Mouse (Mus musculus) lung, embryonic 14.5 days (tissue): ENCODE data around the gene Angptl1. TPM values are rescaled to one million over a fixed set of nuclear protein-coding genes. Genes with fewer than 3 reads are reported as not detected.
A peak's percentile ranks its signal among the peaks of the same experiment; 100 is the strongest.

Source experiments
- ATAC-seq: fragments of 200-750 bp; cut with Nextera tagmentation; 2 replicates; pipeline ENCODE4 v1.8.0; 2017; ENCODE audit warnings: mild to moderate bottlenecking, moderate TSS enrichment, moderate library complexity; ENCODE audit not compliant: insufficient read depth
- DNase-seq: peaks from one replicate; pipeline ENCODE4 v3.0.0-alpha.2; 2015
- H3K27ac ChIP-seq: fragments of 300-500 bp; sonication (generic); 2 replicates; pipeline ENCODE4 v1.5.1; 2014; ENCODE audit warnings: low read depth, mild to moderate bottlenecking, moderate library complexity
- H3K27me3 ChIP-seq: fragments of 300-500 bp; sonication (generic); 2 replicates; pipeline ENCODE4 v1.6.1; 2014; ENCODE audit warnings: low read length, control low read depth; ENCODE audit not compliant: insufficient read depth
- H3K36me3 ChIP-seq: fragments of 300-500 bp; sonication (generic); 2 replicates; pipeline ENCODE4 v1.6.1; 2014; ENCODE audit warnings: control low read depth; ENCODE audit not compliant: insufficient read depth
- H3K4me1 ChIP-seq: fragments of 300-500 bp; sonication (generic); 2 replicates; pipeline ENCODE4 v1.6.1; 2014; ENCODE audit warnings: antibody characterized with exemption, control low read depth; ENCODE audit not compliant: insufficient read depth
- H3K4me2 ChIP-seq: fragments of 300-500 bp; sonication (generic); 2 replicates; pipeline ENCODE4 v1.6.1; 2014; ENCODE audit warnings: mild to moderate bottlenecking
- H3K4me3 ChIP-seq: fragments of 300-500 bp; sonication (generic); 2 replicates; pipeline ENCODE4 v1.5.1; 2014; ENCODE audit warnings: low read depth, low read length
- H3K9ac ChIP-seq: fragments of 300-500 bp; sonication (generic); 2 replicates; pipeline ENCODE4 v1.6.1; 2014
- H3K9me3 ChIP-seq: fragments of 300-500 bp; sonication (generic); 2 replicates; pipeline ENCODE4 v1.6.1; 2016; ENCODE audit warnings: low read depth, low read length, control low read depth
- CTCF ChIP-seq: IDR thresholded peaks from 2 replicates; pipeline ENCODE4 v1.5.1; 2016; ENCODE audit warnings: antibody characterized with exemption, low read depth
- WGBS: fragments of 180-500 bp; shearing (Covaris S2); extraction: QIAGEN DNeasy Blood & Tissue Kit; methylation state at CpG from one replicate; pipeline ENCODE4 v1.1.7; 2014; 5-methylcytosine and 5-hydroxymethylcytosine counted together
- polyA plus RNA-seq: library from polyadenylated mRNA; unstranded; fragments of >200 nt; fragmentation: Nextera tagmentation; extraction: Ambion mirVana; gene quantifications from 2 replicates; pipeline ENCODE4 v1.2.1, GENCODE M21; 2014

Angptl1 gene
- polyA plus RNA-seq, 1 experiment from 2014 or later, result 1.8 TPM

DNA sequence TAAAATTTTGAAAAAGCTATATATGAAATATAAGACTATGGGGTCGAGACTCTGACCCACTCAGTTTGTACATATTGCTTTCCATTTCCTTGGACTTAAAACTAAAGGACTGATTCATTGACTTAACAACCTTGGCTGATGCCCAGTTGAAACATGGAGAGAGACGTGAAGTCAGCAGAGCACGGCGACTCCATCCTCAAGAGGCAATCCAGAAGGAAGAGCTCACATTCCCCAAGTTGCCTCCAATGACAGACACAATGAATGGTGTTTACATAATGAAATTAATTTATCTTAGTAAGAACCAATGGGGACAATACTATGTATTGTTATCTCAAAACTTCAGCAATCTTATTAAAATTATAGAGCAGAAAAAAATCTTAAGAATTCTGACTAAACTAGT lies 16.2 kb downstream of the Angptl1 start:
- no peak overlapping the region for H3K4me2 ChIP-seq
- WGBS, result 57% methylated on average over 4 of the region's 4 CpGs
- no peaks in the 10 kb centered on the region for H3K27me3 ChIP-seq
- H3K4me3 ChIP-seq, result no peak overlapping the region
- H3K9ac ChIP-seq, result no peak overlapping the region
- H3K36me3 ChIP-seq, result no peaks in the 10 kb centered on the region
- DNase-seq, result peak; percentile 46
- no peaks in the 10 kb centered on the region for H3K9me3 ChIP-seq
- no peak overlapping the region for H3K27ac ChIP-seq
- no peak for TF ChIP-seq CTCF
- ATAC-seq, result no peak
- H3K4me1 ChIP-seq, result no peaks in the 10 kb centered on the region

DNA sequence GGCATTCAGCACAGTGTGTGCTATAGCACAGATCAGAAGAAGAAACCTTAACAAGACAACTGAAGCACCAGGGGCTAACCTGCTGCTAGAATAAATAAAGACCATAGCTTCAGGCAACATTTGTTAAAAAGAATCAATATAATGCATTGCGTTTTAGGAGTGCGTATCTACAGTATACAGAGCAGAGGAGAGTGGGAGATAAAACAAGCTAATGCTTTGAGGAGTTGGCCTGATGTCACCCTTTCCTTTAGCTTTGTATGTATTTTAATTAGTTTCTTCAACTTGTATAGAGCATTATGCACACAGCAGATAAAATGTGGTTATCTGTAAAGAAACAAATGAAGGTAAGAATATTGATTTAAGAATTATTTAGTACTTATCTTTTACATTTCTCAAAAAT lies 18.3 kb downstream of the Angptl1 start:
- no peaks in the 10 kb centered on the region for H3K9me3 ChIP-seq
- H3K36me3 ChIP-seq, result no peaks in the 10 kb centered on the region
- WGBS, result 83% methylated on average over 2 of the region's 2 CpGs
- TF ChIP-seq CTCF, result no peak
- no peak overlapping the region for H3K9ac ChIP-seq
- H3K27ac ChIP-seq, result no peak overlapping the region
- no peak for ATAC-seq
- H3K4me1 ChIP-seq, result no peaks in the 10 kb centered on the region
- no peaks in the 10 kb centered on the region for H3K27me3 ChIP-seq
- no peak overlapping the region for H3K4me2 ChIP-seq
- H3K4me3 ChIP-seq, result no peak overlapping the region
- DNase-seq, result no peak

DNA sequence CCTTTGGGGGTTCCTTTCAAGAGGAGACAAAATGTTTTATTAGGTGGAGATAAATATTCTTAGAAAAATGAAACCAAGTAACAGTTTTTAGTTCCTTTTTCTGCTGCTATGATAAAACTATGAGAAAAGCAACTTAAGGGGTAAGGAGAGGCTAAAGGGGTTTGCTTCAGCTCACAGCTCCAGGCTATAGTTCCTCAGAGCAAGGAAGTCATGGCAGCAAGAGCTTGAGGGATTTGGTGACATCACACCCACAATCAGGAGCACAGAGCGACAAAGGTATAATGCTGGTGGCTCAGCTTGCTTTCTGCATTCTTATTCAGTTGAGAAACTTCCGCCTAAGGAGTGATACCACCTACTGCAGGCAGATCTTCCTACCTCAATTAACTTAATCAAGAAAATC lies 20.8 kb downstream of the Angptl1 start:
- no peaks in the 10 kb centered on the region for H3K9me3 ChIP-seq
- no peaks in the 10 kb centered on the region for H3K36me3 ChIP-seq
- no peaks in the 10 kb centered on the region for H3K27me3 ChIP-seq
- H3K27ac ChIP-seq, result no peak overlapping the region
- DNase-seq (no peak), ATAC-seq (no peak)
- H3K4me3 ChIP-seq, result no peak overlapping the region
- peaks cover 2% of the 10 kb centered on the region; the same call in 1 of the 2 replicates for H3K4me1 ChIP-seq
- H3K9ac ChIP-seq, result no peak overlapping the region
- WGBS, result 94% methylated on average over 2 of the region's 2 CpGs
- H3K4me2 ChIP-seq, result no peak overlapping the region
- no peak for TF ChIP-seq CTCF

DNA sequence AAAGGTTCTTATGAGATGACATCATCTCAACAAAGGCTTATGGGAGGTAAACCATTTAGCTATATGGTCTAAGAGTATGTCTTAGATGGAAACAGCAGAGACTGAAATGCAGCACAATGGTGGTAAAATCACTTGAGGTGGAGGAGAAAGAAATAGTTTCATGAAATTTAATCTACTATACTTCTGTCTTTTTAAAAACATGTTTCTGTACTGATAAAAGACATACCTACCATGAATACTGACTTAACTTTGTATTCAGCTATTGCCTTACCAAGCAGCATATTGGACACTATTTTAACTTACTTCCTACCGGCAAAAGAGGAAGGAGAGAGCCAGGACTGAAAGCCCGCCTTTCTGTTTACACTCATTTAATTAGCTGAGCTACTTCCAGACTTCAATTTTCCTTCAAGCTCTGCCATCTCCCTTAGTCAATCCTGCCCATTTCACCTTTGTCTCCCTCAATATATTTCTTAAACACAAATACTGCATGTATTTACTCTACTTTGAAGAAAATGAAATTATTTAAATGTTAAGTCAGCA lies 21.4 kb downstream of the Angptl1 start:
- WGBS, result 51% methylated on average over 2 of the region's 2 CpGs
- no peak for DNase-seq
- Histone ChIP-seq H3K9me3 (no peaks in the 10 kb centered on the region), H3K9ac (no peak overlapping the region), H3K4me3 (no peak overlapping the region), H3K27ac (no peak overlapping the region), H3K4me1 (peaks cover 5% of the 10 kb centered on the region; the same call in 1 of the 2 replicates), H3K4me2 (no peak overlapping the region), H3K36me3 (no peaks in the 10 kb centered on the region), H3K27me3 (no peaks in the 10 kb centered on the region)
- no peak for TF ChIP-seq CTCF
- ATAC-seq, result no peak

DNA sequence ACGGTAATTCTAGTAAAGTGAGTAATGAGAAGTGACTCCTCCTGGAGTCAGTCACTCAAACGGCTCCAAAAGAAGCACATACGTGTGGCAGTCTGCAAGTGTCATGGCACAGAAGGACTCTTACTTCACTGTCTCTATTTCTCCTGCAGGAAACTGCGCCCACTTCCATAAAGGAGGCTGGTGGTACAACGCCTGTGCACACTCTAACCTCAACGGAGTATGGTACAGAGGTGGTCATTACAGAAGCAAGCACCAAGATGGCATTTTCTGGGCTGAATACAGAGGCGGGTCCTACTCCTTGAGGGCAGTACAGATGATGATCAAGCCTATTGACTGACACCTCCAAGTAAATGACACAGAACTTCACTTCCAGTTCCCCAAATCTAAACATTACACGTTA lies 21.9 kb downstream of the Angptl1 start:
- Histone ChIP-seq H3K27ac (no peak overlapping the region), H3K4me1 (peaks cover 5% of the 10 kb centered on the region; the same call in 1 of the 2 replicates), H3K9me3 (no peaks in the 10 kb centered on the region), H3K4me3 (no peak overlapping the region), H3K36me3 (no peaks in the 10 kb centered on the region), H3K9ac (no peak overlapping the region), H3K27me3 (no peaks in the 10 kb centered on the region), H3K4me2 (no peak overlapping the region)
- DNase-seq, result no peak
- ATAC-seq, result no peak
- no peak for TF ChIP-seq CTCF
- WGBS, result 75% methylated on average over 8 of the region's 8 CpGs

DNA sequence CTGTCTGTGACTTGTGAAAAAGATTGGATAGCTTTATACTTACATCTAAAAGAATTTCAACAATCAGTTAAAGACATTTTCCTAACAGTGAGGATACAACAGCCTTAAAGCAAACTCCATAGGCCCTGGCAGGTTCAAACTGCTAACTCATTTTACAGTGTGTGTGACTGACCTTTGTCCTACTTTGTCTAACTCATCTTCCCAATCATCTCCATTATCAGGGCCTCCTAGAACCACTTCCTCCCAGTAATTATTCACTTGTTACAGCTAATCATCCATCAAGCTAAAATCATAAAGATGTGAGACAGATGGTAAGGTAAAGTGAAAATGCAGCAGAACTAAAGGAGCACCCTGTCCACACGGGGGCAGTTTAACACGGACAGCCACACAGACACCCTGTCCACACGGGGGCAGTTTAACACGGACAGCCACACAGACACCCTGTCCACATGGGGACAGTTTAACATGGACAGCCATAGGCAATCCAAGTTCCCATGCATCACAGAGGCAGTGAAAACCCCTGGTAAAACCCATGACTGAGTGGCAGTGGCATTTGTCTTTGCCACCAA lies 23.2 kb downstream of the Angptl1 start:
- no peak overlapping the region for H3K27ac ChIP-seq
- H3K9me3 ChIP-seq, result no peaks in the 10 kb centered on the region
- no peak for ATAC-seq
- no peak overlapping the region for H3K9ac ChIP-seq
- peak; percentile 64 for TF ChIP-seq CTCF
- no peaks in the 10 kb centered on the region for H3K36me3 ChIP-seq
- no peak overlapping the region for H3K4me2 ChIP-seq
- H3K4me1 ChIP-seq, result peaks cover 5% of the 10 kb centered on the region; the same call in 1 of the 2 replicates
- no peaks in the 10 kb centered on the region for H3K27me3 ChIP-seq
- DNase-seq, result no peak
- H3K4me3 ChIP-seq, result no peak overlapping the region
- 35% methylated on average over 4 of the region's 4 CpGs for WGBS

DNA sequence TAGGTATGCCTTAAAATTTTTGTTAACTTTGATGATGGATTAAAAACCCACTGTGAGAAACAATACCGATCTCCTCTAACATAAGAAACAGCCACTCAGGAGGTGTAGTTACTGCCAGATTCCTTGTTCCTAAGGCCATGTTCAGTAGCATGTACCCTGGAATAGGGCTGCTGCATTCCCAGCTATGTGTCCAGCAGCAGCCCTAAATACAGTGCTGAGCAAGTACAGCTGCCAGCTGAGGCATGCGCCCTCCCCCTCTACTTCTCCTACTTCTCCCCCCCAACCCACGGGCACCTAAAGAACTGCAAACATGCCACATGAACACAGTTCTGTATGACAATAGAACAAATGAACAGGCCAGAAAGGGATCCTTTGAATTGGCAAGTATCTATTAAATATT lies 25.4 kb downstream of the Angptl1 start:
- TF ChIP-seq CTCF, result no peak
- 49% methylated on average over 3 of the region's 3 CpGs for WGBS
- ATAC-seq, result peak; percentile 74
- Histone ChIP-seq H3K4me1 (peaks cover 5% of the 10 kb centered on the region), H3K4me3 (no peak overlapping the region), H3K27me3 (no peaks in the 10 kb centered on the region), H3K4me2 (no peak overlapping the region), H3K27ac (0 out of 2 replicates have a peak overlapping the region, but pooled peaks have one; percentile 52), H3K9ac (no peak overlapping the region), H3K36me3 (0 out of 2 replicates have a peak, but pooled peaks cover 4% of the 10 kb centered on the region), H3K9me3 (no peaks in the 10 kb centered on the region)
- DNase-seq, result peak; percentile 40
